Comparison of ENCODE assay signal across 8 mouse cellular contexts in genomic region chr10:13565080-13565448, GRCm38 (mm10). TPM values are rescaled to one million over a fixed set of nuclear protein-coding genes. Genes with fewer than 3 reads are reported as not detected.
A peak's percentile ranks its signal among the peaks of the same experiment; 100 is the strongest.
DNase-seq lines count a peak whose midpoint lies in the region; ATAC-seq and TF ChIP-seq lines count a peak whose summit lies in the region.
"Had no signal": no experiment of that assay in that cellular context is flagged by ENCODE, and none has a peak within 500 bp of the region (broad histone marks: within the 10 kb centered on the region; RNA-seq: fewer than 3 reads in every experiment).

No protein-coding gene starts in this region.

- no peaks in the 10 kb centered on the region for H3K9me3 ChIP-seq in lung, embryonic 14.5 days (ENCODE audit: low read depth, low read length)
- H3K9me3 ChIP-seq in hindbrain, embryonic 13.5 days = no peaks in the 10 kb centered on the region
- H3K9me3 ChIP-seq in liver, embryonic 13.5 days (replicated peaks) = no peaks in the 10 kb centered on the region
- no peaks in the 10 kb centered on the region for H3K9me3 ChIP-seq in stomach, embryonic 16.5 days (replicated peaks; ENCODE audit: control insufficient read depth, low read length)

- ATAC-seq in lung, embryonic 14.5 days (ENCODE audit: insufficient read depth) = no peak
- peak; percentile 26 for ATAC-seq in hindbrain, embryonic 13.5 days (ENCODE audit: low FRiP score)
- ATAC-seq in liver, embryonic 13.5 days (ENCODE audit: low read depth) = no peak
- no peak for ATAC-seq in stomach, embryonic 16.5 days (ENCODE audit: insufficient read depth, low FRiP score)

- H3K4me3 ChIP-seq in lung, embryonic 14.5 days (ENCODE audit: low read depth, low read length) = 0 out of 2 replicates have a peak overlapping the region, but pooled peaks have one; percentile 8
- H3K4me3 ChIP-seq in lung, adult 2 months (replicated peaks; ENCODE audit: extremely low read depth, low read depth, low read length) = no peak overlapping the region
- H3K4me3 ChIP-seq in hindbrain, embryonic 13.5 days = peak overlapping the region; percentile 31
- H3K4me3 ChIP-seq in liver, embryonic 13.5 days (replicated peaks) = no peak overlapping the region
- H3K4me3 ChIP-seq in stomach, embryonic 16.5 days (replicated peaks; ENCODE audit: low read length) = peak overlapping the region; percentile 23
- H3K4me3 ChIP-seq: erythroblast, embryonic 14.5 days had no signal

- TF ChIP-seq CTCF in lung, embryonic 14.5 days (IDR thresholded peaks at IDR 0.05; ENCODE audit: low read depth) = no peak
- TF ChIP-seq CTCF in lung, adult 2 months (IDR thresholded peaks at IDR 0.05; ENCODE audit: insufficient read depth, low read length) = no peak

- peak overlapping the region; percentile 56 for H3K4me2 ChIP-seq in lung, embryonic 14.5 days
- H3K4me2 ChIP-seq in hindbrain, embryonic 13.5 days = peak overlapping the region; percentile 54
- H3K4me2 ChIP-seq in liver, embryonic 13.5 days = peak overlapping the region; percentile 30
- peak overlapping the region; percentile 51 for H3K4me2 ChIP-seq in stomach, embryonic 16.5 days (ENCODE audit: low read depth, low read length)

- H3K36me3 ChIP-seq in lung, embryonic 14.5 days (ENCODE audit: insufficient read depth) = peaks cover 12% of the 10 kb centered on the region; the same call in 1 of the 2 replicates
- peaks cover 12% of the 10 kb centered on the region; the same call in 1 of the 2 replicates for H3K36me3 ChIP-seq in hindbrain, embryonic 13.5 days
- H3K36me3 ChIP-seq in liver, embryonic 13.5 days = peaks cover 39% of the 10 kb centered on the region
- 0 out of 2 replicates have a peak, but pooled peaks cover 5% of the 10 kb centered on the region for H3K36me3 ChIP-seq in stomach, embryonic 16.5 days (ENCODE audit: control insufficient read depth, insufficient read depth, low read length)

- no peaks in the 10 kb centered on the region for H3K27me3 ChIP-seq in lung, embryonic 14.5 days (ENCODE audit: insufficient read depth, low read length)
- H3K27me3 ChIP-seq in hindbrain, embryonic 13.5 days = peaks cover 24% of the 10 kb centered on the region
- no peaks in the 10 kb centered on the region for H3K27me3 ChIP-seq in liver, embryonic 13.5 days
- H3K27me3 ChIP-seq in stomach, embryonic 16.5 days (ENCODE audit: control insufficient read depth, insufficient read depth, low read length) = no peaks in the 10 kb centered on the region

- no peak overlapping the region for H3K27ac ChIP-seq in lung, embryonic 14.5 days (ENCODE audit: low read depth)
- H3K27ac ChIP-seq in hindbrain, embryonic 13.5 days = no peak overlapping the region
- no peak overlapping the region for H3K27ac ChIP-seq in liver, embryonic 13.5 days
- no peak overlapping the region for H3K27ac ChIP-seq in stomach, embryonic 16.5 days (ENCODE audit: low read length)

- TF ChIP-seq POLR2A in lung, adult 2 months (IDR thresholded peaks at IDR 0.05; ENCODE audit: borderline replicate concordance, extremely low read depth, low read depth, low read length) = no peak

- no peak for DNase-seq in lung, embryonic 14.5 days
- DNase-seq in lung, adult 2 months = no peak
- no peak for DNase-seq in liver, embryonic 13.5 days
- DNase-seq in layer of hippocampus, adult 18-20 months (ENCODE audit: low spot score in 2 of 2) = no peak
- no peak for DNase-seq in gastrocnemius, postnatal 10 days

- no peak overlapping the region for H3K9ac ChIP-seq in lung, embryonic 14.5 days
- H3K9ac ChIP-seq in hindbrain, embryonic 13.5 days = 0 out of 2 replicates have a peak overlapping the region, but pooled peaks have one; percentile 49
- no peak overlapping the region for H3K9ac ChIP-seq in liver, embryonic 13.5 days
- H3K9ac ChIP-seq in stomach, embryonic 16.5 days (ENCODE audit: low read length) = 0 out of 2 replicates have a peak overlapping the region, but pooled peaks have one; percentile 54

- WGBS in lung, embryonic 14.5 days = 45% methylated on average over 8 of the region's 8 CpGs
- 49% methylated on average over 8 of the region's 8 CpGs for WGBS in lung, adult 2 months
- WGBS in hindbrain, embryonic 13.5 days = 58% methylated on average over 8 of the region's 8 CpGs
- WGBS in liver, embryonic 13.5 days (ENCODE audit: insufficient replicate concordance) = 66% methylated on average over 8 of the region's 8 CpGs
- WGBS in stomach, embryonic 16.5 days = 46% methylated on average over 8 of the region's 8 CpGs

- H3K4me1 ChIP-seq in lung, embryonic 14.5 days (ENCODE audit: insufficient read depth) = no peaks in the 10 kb centered on the region; the same call in 1 of the 2 replicates
- H3K4me1 ChIP-seq in lung, adult 2 months (ENCODE audit: control insufficient read depth, insufficient read depth, low read length) = no peaks in the 10 kb centered on the region
- H3K4me1 ChIP-seq in hindbrain, embryonic 13.5 days (replicated peaks) = peaks cover 10% of the 10 kb centered on the region
- H3K4me1 ChIP-seq in liver, embryonic 13.5 days (replicated peaks) = 0 out of 2 replicates have a peak, but pooled peaks cover 3% of the 10 kb centered on the region
- no peaks in the 10 kb centered on the region for H3K4me1 ChIP-seq in stomach, embryonic 16.5 days (ENCODE audit: control insufficient read depth, insufficient read depth, low read length)

RNA-seq across cellular contexts. Expression of gene Pex3, which starts 12.1 kb away (rescaled TPM):
- 26.8 and 27.6 TPM in 2 replicates for polyA plus RNA-seq in lung, embryonic 14.5 days (2014; fragmentation: Nextera tagmentation; extraction: Ambion mirVana)
- polyA plus RNA-seq in lung, adult 2 months (2012; rRNA removed) = 8.5 and 12.0 TPM in 2 replicates
- 24.7 and 25.9 TPM in 2 replicates for polyA plus RNA-seq in hindbrain, embryonic 13.5 days (2015; fragmentation: Nextera tagmentation; extraction: Ambion mirVana)
- 10.3 and 12.4 TPM in 2 replicates for polyA plus RNA-seq in liver, embryonic 13.5 days (2015; fragmentation: Nextera tagmentation; extraction: Ambion mirVana)
- polyA plus RNA-seq in stomach, embryonic 16.5 days (2015; fragmentation: Nextera tagmentation; extraction: Ambion mirVana) = 24.0 and 26.7 TPM in 2 replicates
- total RNA-seq in layer of hippocampus, adult 18-20 months (2021) = 10 to 100 TPM; 26.7 to 31.2 TPM
- total RNA-seq in gastrocnemius, postnatal 10 days (2021) = 10 to 100 TPM; 13.3 to 16.1 TPM

RNA-seq across cellular contexts. Expression of gene Adat2, which starts 12.4 kb away (rescaled TPM):
- polyA plus RNA-seq in lung, embryonic 14.5 days (2014; fragmentation: Nextera tagmentation; extraction: Ambion mirVana) = 6.1 and 6.6 TPM in 2 replicates
- 3.0 and 3.8 TPM in 2 replicates for polyA plus RNA-seq in lung, adult 2 months (2012; rRNA removed)
- polyA plus RNA-seq in hindbrain, embryonic 13.5 days (2015; fragmentation: Nextera tagmentation; extraction: Ambion mirVana) = 2.0 and 2.1 TPM in 2 replicates
- polyA plus RNA-seq in liver, embryonic 13.5 days (2015; fragmentation: Nextera tagmentation; extraction: Ambion mirVana) = 3.5 and 3.7 TPM in 2 replicates
- 3.8 and 4.0 TPM in 2 replicates for polyA plus RNA-seq in stomach, embryonic 16.5 days (2015; fragmentation: Nextera tagmentation; extraction: Ambion mirVana)
- 10 to 100 TPM in 1 of 2 experiments, 1 to 10 TPM in 1; 9.8 to 11.2 TPM for total RNA-seq in layer of hippocampus, adult 18-20 months (2021)
- total RNA-seq in gastrocnemius, postnatal 10 days (2021) = 1 to 10 TPM; 3.5 to 3.7 TPM

Comparison
In these comparisons a context has a peak if more than half of its experiments do, and no peak if none do; other contexts are left out.
1. H3K4me3 ChIP-seq: peak in lung, embryonic 14.5 days (single experiment), hindbrain, embryonic 13.5 days (single experiment) and stomach, embryonic 16.5 days (single experiment); none in lung, adult 2 months (single experiment) and liver, embryonic 13.5 days (single experiment).
2. H3K9ac ChIP-seq: peak in hindbrain, embryonic 13.5 days (single experiment) and stomach, embryonic 16.5 days (single experiment); none in lung, embryonic 14.5 days (single experiment) and liver, embryonic 13.5 days (single experiment).
3. Peak in every context shown above with its lines, with median percentiles within 50 percentile points of each other: H3K4me2 ChIP-seq.